Mouse (Mus musculus): ENCODE results near the gene Doc2b.

DNA sequence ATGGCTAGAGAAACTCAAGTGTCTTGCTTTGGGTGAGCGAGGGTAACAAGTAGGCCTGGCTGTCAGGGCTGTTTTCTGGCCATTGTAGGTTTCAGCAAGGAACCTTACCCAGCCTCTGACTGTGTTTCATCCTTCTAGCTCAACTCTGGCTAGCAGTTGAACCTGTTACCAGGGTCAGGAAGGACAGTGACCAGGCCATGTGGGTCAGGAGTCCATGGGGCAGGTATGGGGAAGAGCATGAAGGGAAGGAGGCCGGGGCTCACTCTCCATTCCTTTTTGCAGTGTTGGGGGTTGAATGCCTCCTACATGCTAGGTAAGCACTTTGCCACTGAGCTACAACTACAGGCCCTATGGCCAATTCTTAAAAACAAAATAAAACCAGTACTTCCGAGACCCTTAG is 34.5 kb upstream of the Doc2b start:
- TF ChIP-seq CTCF (conservative IDR thresholded peaks at IDR 0.05 in 1 of 2, IDR thresholded peaks at IDR 0.05 in 1 of 2; ENCODE audit: low read depth in 2 of 2, low read length in 2 of 2) (no peak), POLR2A (IDR thresholded peaks at IDR 0.05; ENCODE audit: low read depth, low read length) (no peak), MAZ (IDR thresholded peaks at IDR 0.05; ENCODE audit: low read depth, low read length) (no peak), MEF2A (IDR thresholded peaks at IDR 0.05; ENCODE audit: borderline replicate concordance, low read depth, low read length) (no peak), ZNF384 (IDR thresholded peaks at IDR 0.05; ENCODE audit: low read depth, low read length) (no peak), USF2 (conservative IDR thresholded peaks at IDR 0.05; ENCODE audit: low read depth, low read length) (no peak), CHD1 (IDR thresholded peaks at IDR 0.05; ENCODE audit: low read depth, low read length) (no peak)
